8 mouse cellular contexts compared by ENCODE assay signal in genomic region chr9:98329274-98330105, GRCm38 (mm10). TPM values are rescaled to one million over a fixed set of nuclear protein-coding genes. Genes with fewer than 3 reads are reported as not detected.
DNase-seq lines count a peak whose midpoint lies in the region; ATAC-seq and TF ChIP-seq lines count a peak whose summit lies in the region.

No protein-coding gene starts in this region.

- TF ChIP-seq CTCF in liver, adult 2 months (IDR thresholded peaks at IDR 0.05; ENCODE audit: low read depth, low read length) = no peak

- intact Hi-C loops in heart, postnatal 10 days (cut with DNase I) = no loop called here

- H3K27ac ChIP-seq in liver, adult 2 months (replicated peaks; ENCODE audit: insufficient read depth, low read depth, low read length) = peak overlapping the region; percentile 34
- H3K27ac ChIP-seq in liver, embryonic 11.5 days (ENCODE audit: low read depth, low read length) = no peak overlapping the region
- no peak overlapping the region for H3K27ac ChIP-seq in embryonic facial prominence, embryonic 14.5 days (replicated peaks; ENCODE audit: low read depth, low read length)
- H3K27ac ChIP-seq in midbrain, embryonic 13.5 days = peak overlapping the region; percentile 44; the same call in 1 of the 2 replicates

- H3K9ac ChIP-seq in liver, adult 2 months (ENCODE audit: low read depth, low read length) = peak overlapping the region; percentile 22; the same call in 1 of the 2 replicates
- no peak overlapping the region for H3K9ac ChIP-seq in liver, embryonic 11.5 days (ENCODE audit: low read depth, low read length)
- no peak overlapping the region for H3K9ac ChIP-seq in embryonic facial prominence, embryonic 14.5 days (ENCODE audit: low read depth, low read length)
- H3K9ac ChIP-seq in midbrain, embryonic 13.5 days (replicated peaks) = 0 out of 2 replicates have a peak overlapping the region, but pooled peaks have one; percentile 32

- no peak overlapping the region for H3K4me2 ChIP-seq in liver, embryonic 11.5 days
- H3K4me2 ChIP-seq in embryonic facial prominence, embryonic 14.5 days (ENCODE audit: low read depth, low read length) = peak overlapping the region; percentile 9
- H3K4me2 ChIP-seq in midbrain, embryonic 13.5 days (replicated peaks) = no peak overlapping the region

- DNase-seq in liver, adult 2 months (ENCODE audit: extremely low read depth, low read depth, low spot score) = peak; percentile 98
- no peak for DNase-seq in liver, embryonic 11.5 days (ENCODE audit: low spot score)
- DNase-seq in embryonic facial prominence, embryonic 14.5 days (ENCODE audit: low spot score) = peak; percentile 88
- peak; percentile 51 to 61 for DNase-seq in heart, postnatal 10 days
- DNase-seq in layer of hippocampus, postnatal 14 days (ENCODE audit: low spot score in 2 of 2) = peak; percentile 70 to 79
- DNase-seq in testis, postnatal 10 days (ENCODE audit: low spot score) = peak; percentile 61
- DNase-seq in spleen, postnatal 10 days (ENCODE audit: low spot score in 2 of 2) = no peak

- H3K27me3 ChIP-seq in liver, adult 2 months (ENCODE audit: control insufficient read depth, insufficient read depth, low read length) = no peaks in the 10 kb centered on the region
- H3K27me3 ChIP-seq in liver, embryonic 11.5 days (replicated peaks; ENCODE audit: control insufficient read depth, insufficient read depth, low read length) = no peaks in the 10 kb centered on the region
- no peaks in the 10 kb centered on the region for H3K27me3 ChIP-seq in embryonic facial prominence, embryonic 14.5 days (replicated peaks; ENCODE audit: control insufficient read depth, insufficient read depth, low read length)
- 0 out of 2 replicates have a peak, but pooled peaks cover 2% of the 10 kb centered on the region for H3K27me3 ChIP-seq in midbrain, embryonic 13.5 days

- H3K9me3 ChIP-seq in liver, embryonic 11.5 days (ENCODE audit: control insufficient read depth, low read length) = no peaks in the 10 kb centered on the region
- no peaks in the 10 kb centered on the region for H3K9me3 ChIP-seq in embryonic facial prominence, embryonic 14.5 days (ENCODE audit: control insufficient read depth, low read length)
- H3K9me3 ChIP-seq in midbrain, embryonic 13.5 days = no peaks in the 10 kb centered on the region

- H3K79me2 ChIP-seq in liver, adult 2 months (ENCODE audit: control insufficient read depth, insufficient read depth, low read length) = no peaks in the 10 kb centered on the region

- no peak for TF ChIP-seq POLR2A in liver, adult 2 months (IDR thresholded peaks at IDR 0.05; ENCODE audit: extremely low read depth, insufficient read depth, low read length)

- 13% methylated on average over 20 of the region's 20 CpGs for WGBS in liver, adult 2 months
- WGBS in liver, embryonic 11.5 days = 71% methylated on average over 20 of the region's 20 CpGs
- 37% methylated on average over 20 of the region's 20 CpGs for whole genome bisulfite sequencing in embryonic facial prominence, embryonic 14.5 days
- 42% methylated on average over 20 of the region's 20 CpGs for WGBS in midbrain, embryonic 13.5 days

- peak overlapping the region; percentile 7; the same call in 1 of the 2 replicates for H3K4me3 ChIP-seq in liver, adult 2 months (ENCODE audit: insufficient read depth, low read depth, low read length)
- H3K4me3 ChIP-seq in liver, embryonic 11.5 days (ENCODE audit: low read depth, low read length) = no peak overlapping the region
- no peak overlapping the region for H3K4me3 ChIP-seq in embryonic facial prominence, embryonic 14.5 days (ENCODE audit: low read depth, low read length)
- H3K4me3 ChIP-seq in midbrain, embryonic 13.5 days (replicated peaks) = no peak overlapping the region

- peaks cover 9% of the 10 kb centered on the region for H3K4me1 ChIP-seq in liver, adult 2 months (ENCODE audit: control insufficient read depth, insufficient read depth, low read length)
- H3K4me1 ChIP-seq in liver, embryonic 11.5 days (replicated peaks; ENCODE audit: control insufficient read depth, insufficient read depth, low read length) = peaks cover 11% of the 10 kb centered on the region
- no peaks in the 10 kb centered on the region for H3K4me1 ChIP-seq in embryonic facial prominence, embryonic 14.5 days (ENCODE audit: control insufficient read depth, insufficient read depth, low read length)
- H3K4me1 ChIP-seq in midbrain, embryonic 13.5 days (replicated peaks) = peaks cover 17% of the 10 kb centered on the region

- H3K36me3 ChIP-seq in liver, adult 2 months (ENCODE audit: control insufficient read depth, insufficient read depth, low read length) = no peaks in the 10 kb centered on the region
- H3K36me3 ChIP-seq in liver, embryonic 11.5 days (ENCODE audit: control insufficient read depth, insufficient read depth, low read length) = no peaks in the 10 kb centered on the region
- no peaks in the 10 kb centered on the region for H3K36me3 ChIP-seq in embryonic facial prominence, embryonic 14.5 days (ENCODE audit: control insufficient read depth, insufficient read depth, low read length)
- H3K36me3 ChIP-seq in midbrain, embryonic 13.5 days = no peaks in the 10 kb centered on the region

- ATAC-seq in liver, embryonic 11.5 days (replicated peaks; ENCODE audit: low FRiP score) = no peak
- peak; percentile 78 for ATAC-seq in embryonic facial prominence, embryonic 14.5 days (ENCODE audit: low read depth)
- ATAC-seq in midbrain, embryonic 13.5 days = peak; percentile 57

RNA-seq across cellular contexts. Expression of gene Nmnat3, which starts 42.3 kb away (rescaled TPM):
- 8.5 and 9.2 TPM in 2 replicates for total RNA-seq in liver, adult 2 months (2014; rRNA removed)
- polyA plus RNA-seq in liver, adult 2 months (2012; rRNA removed) = 10.7 and 11.1 TPM in 2 replicates
- polyA plus RNA-seq in liver, embryonic 11.5 days (2014; fragmentation: Nextera tagmentation; extraction: Ambion mirVana) = 35.9 and 36.6 TPM in 2 replicates
- 4.8 and 5.2 TPM in 2 replicates for polyA plus RNA-seq in embryonic facial prominence, embryonic 14.5 days (2014; fragmentation: Nextera tagmentation; extraction: Ambion mirVana)
- total RNA-seq in heart, postnatal 10 days (2021) = 10 to 100 TPM; 11.2 to 12.8 TPM
- total RNA-seq in layer of hippocampus, postnatal 14 days (2021) = under 1 TPM; 0.90 to 0.98 TPM
- 1.0 and 1.3 TPM in 2 replicates for polyA plus RNA-seq in midbrain, embryonic 13.5 days (2015; fragmentation: Nextera tagmentation; extraction: Ambion mirVana)

Comparison
In these comparisons a context has a peak if more than half of its experiments do, and no peak if none do; other contexts are left out.
1. DNase-seq: peak in liver, adult 2 months (single experiment), embryonic facial prominence, embryonic 14.5 days (single experiment), heart, postnatal 10 days (2 of 2), layer of hippocampus, postnatal 14 days (2 of 2) and testis, postnatal 10 days (single experiment); none in liver, embryonic 11.5 days (single experiment) and spleen, postnatal 10 days (0 of 2).
2. H3K27ac ChIP-seq: peak in liver, adult 2 months (single experiment) and midbrain, embryonic 13.5 days (single experiment); none in liver, embryonic 11.5 days (single experiment) and embryonic facial prominence, embryonic 14.5 days (single experiment).
3. H3K9ac ChIP-seq: peak in liver, adult 2 months (single experiment) and midbrain, embryonic 13.5 days (single experiment); none in liver, embryonic 11.5 days (single experiment) and embryonic facial prominence, embryonic 14.5 days (single experiment).